Mouse (Mus musculus) CH12.LX (cell line): ENCODE measurements around the gene Olfr544. TPM values are rescaled to one million over a fixed set of nuclear protein-coding genes. Genes with fewer than 3 reads are reported as not detected.

ENCODE experiments used
- DNase-seq: peaks from one replicate; pipeline ENCODE4 v3.0.0-alpha.2; 2013; ENCODE audit errors: extremely low read depth
- H3K27ac ChIP-seq: 2 replicates; pipeline ENCODE4 v1.5.1; 2012; ENCODE audit warnings: low read depth, mild to moderate bottlenecking, control low read depth, moderate library complexity; ENCODE audit not compliant: insufficient read depth
- H3K27me3 ChIP-seq: replicated peaks from 2 replicates; pipeline ENCODE3; 2012; ENCODE audit warnings: inconsistent platforms
- H3K36me3 ChIP-seq, 2 experiments: replicated peaks in 1 of 2; 2 replicates each; pipeline versions ENCODE3 to v1.6.1; 2012; ENCODE audit warnings: inconsistent platforms in 1 of 2, low read length in 1 of 2, mild to moderate bottlenecking in 1 of 2, mixed read lengths in 1 of 2, moderate library complexity in 1 of 2; ENCODE audit not compliant: control insufficient read depth in 1 of 2, insufficient read depth in 1 of 2
- H3K4me1 ChIP-seq, 2 experiments: 2 replicates each; pipeline ENCODE4 v1.6.1; 2012; ENCODE audit warnings: inconsistent platforms in 1 of 2, moderate library complexity in 1 of 2; ENCODE audit not compliant: insufficient read depth in 2 of 2, control insufficient read depth in 1 of 2
- H3K4me2 ChIP-seq: 2 replicates; pipeline ENCODE4 v1.6.1; 2012; ENCODE audit warnings: low read depth, mild to moderate bottlenecking, control low read depth; ENCODE audit not compliant: poor library complexity, insufficient read depth, severe bottlenecking
- H3K4me3 ChIP-seq, 3 experiments: fragments of 150-350 bp in 1 of 3; sonication (generic) in 1 of 3; replicated peaks in 1 of 3; 2 replicates each; pipeline versions ENCODE3 to v1.5.1; 2011 to 2012; ENCODE audit warnings: low read depth in 2 of 3, low read length in 2 of 3, mild to moderate bottlenecking in 2 of 3, moderate library complexity in 2 of 3, control low read depth in 1 of 3, improper control_type of control experiment in 1 of 3, inconsistent platforms in 1 of 3, mixed read lengths in 1 of 3; ENCODE audit not compliant: poor library complexity in 1 of 3
- H3K79me2 ChIP-seq: replicated peaks from 2 replicates; pipeline ENCODE4 v1.6.1; 2012; ENCODE audit warnings: mild to moderate bottlenecking, moderate library complexity; ENCODE audit not compliant: control insufficient read depth, poor library complexity, insufficient read depth, severe bottlenecking; ENCODE audit errors: extremely low read depth
- H3K9ac ChIP-seq: 2 replicates; pipeline ENCODE4 v1.6.1; 2012; ENCODE audit warnings: low read depth, mild to moderate bottlenecking, control low read depth, moderate library complexity; ENCODE audit not compliant: insufficient read depth
- H3K9me3 ChIP-seq: replicated peaks from 2 replicates; pipeline ENCODE3; 2012; ENCODE audit warnings: low read length, inconsistent platforms, mixed read lengths
- BHLHE40 ChIP-seq: IDR thresholded peaks from 2 replicates; pipeline ENCODE4 v1.6.1; 2011; ENCODE audit warnings: mild to moderate bottlenecking, low read depth, low read length, improper control_type of control experiment
- CHD2 ChIP-seq: IDR thresholded peaks from 2 replicates; pipeline ENCODE4 v1.6.1; 2011; ENCODE audit warnings: low read length, improper control_type of control experiment
- E2F4 ChIP-seq: IDR thresholded peaks from 2 replicates; pipeline ENCODE4 v1.6.1; 2011; ENCODE audit warnings: low read depth, low read length, improper control_type of control experiment; ENCODE audit not compliant: insufficient replicate concordance
- ELF1 ChIP-seq: IDR thresholded peaks from 2 replicates; pipeline ENCODE4 v1.6.1; 2014; ENCODE audit warnings: low read depth, mild to moderate bottlenecking, inconsistent platforms, low read length, improper control_type of control experiment
- EP300 ChIP-seq: IDR thresholded peaks from 2 replicates; pipeline ENCODE4 v1.6.1; 2011; ENCODE audit warnings: low read length, improper control_type of control experiment
- ETS1 ChIP-seq: conservative IDR thresholded peaks from 2 replicates; pipeline ENCODE4 v1.6.1; 2012; ENCODE audit warnings: low read depth, mild to moderate bottlenecking, inconsistent platforms, low read length, improper control_type of control experiment, moderate library complexity
- GABPA ChIP-seq: IDR thresholded peaks from 2 replicates; pipeline ENCODE4 v1.6.1; 2012; ENCODE audit warnings: low read depth, low read length, improper control_type of control experiment, inconsistent platforms; ENCODE audit not compliant: insufficient replicate concordance
- HCFC1 ChIP-seq: IDR thresholded peaks from 2 replicates; pipeline ENCODE4 v1.6.1; 2012; ENCODE audit warnings: low read depth, mild to moderate bottlenecking, inconsistent platforms, low read length, improper control_type of control experiment
- IRF4 ChIP-seq: IDR thresholded peaks from 2 replicates; pipeline ENCODE4 v1.6.1; 2014; ENCODE audit warnings: low read depth, mild to moderate bottlenecking, inconsistent platforms, low read length, improper control_type of control experiment
- JUN ChIP-seq: IDR thresholded peaks from 2 replicates; pipeline ENCODE4 v1.6.1; 2011; ENCODE audit warnings: low read depth, mild to moderate bottlenecking, low read length, improper control_type of control experiment, moderate library complexity; ENCODE audit not compliant: insufficient read depth
- JUND ChIP-seq: conservative IDR thresholded peaks from 2 replicates; pipeline ENCODE4 v1.6.1; 2011; ENCODE audit warnings: low read depth, low read length, improper control_type of control experiment
- KAT2A ChIP-seq: IDR thresholded peaks from 2 replicates; pipeline ENCODE4 v1.6.1; 2012; ENCODE audit warnings: low read length, improper control_type of control experiment, inconsistent platforms; ENCODE audit not compliant: insufficient replicate concordance
- MAFK ChIP-seq: IDR thresholded peaks from 2 replicates; pipeline ENCODE4 v1.6.1; 2011; ENCODE audit warnings: low read length, improper control_type of control experiment; ENCODE audit not compliant: insufficient replicate concordance
- MAX ChIP-seq: IDR thresholded peaks from 2 replicates; pipeline ENCODE4 v1.6.1; 2011; ENCODE audit warnings: low read length, improper control_type of control experiment
- MAZ ChIP-seq: IDR thresholded peaks from 2 replicates; pipeline ENCODE4 v1.6.1; 2012; ENCODE audit warnings: low read depth, mild to moderate bottlenecking, inconsistent platforms, low read length, improper control_type of control experiment, moderate library complexity
- MEF2A ChIP-seq: IDR thresholded peaks from 2 replicates; pipeline ENCODE4 v1.6.1; 2014; ENCODE audit warnings: low read depth, mild to moderate bottlenecking, inconsistent platforms, low read length, improper control_type of control experiment, borderline replicate concordance
- MXI1 ChIP-seq: IDR thresholded peaks from 2 replicates; pipeline ENCODE4 v1.6.1; 2011; ENCODE audit warnings: mild to moderate bottlenecking, low read depth, low read length, improper control_type of control experiment
- MYC ChIP-seq: IDR thresholded peaks from 2 replicates; pipeline ENCODE4 v1.6.1; 2011; ENCODE audit warnings: low read depth, mild to moderate bottlenecking, improper control_type of control experiment, low read length
- NELFE ChIP-seq: IDR thresholded peaks from 2 replicates; pipeline ENCODE4 v1.6.1; 2011; ENCODE audit warnings: low read depth, low read length, improper control_type of control experiment
- NRF1 ChIP-seq: IDR thresholded peaks from 2 replicates; pipeline ENCODE4 v1.6.1; 2014; ENCODE audit warnings: low read depth, mild to moderate bottlenecking, inconsistent platforms, low read length, improper control_type of control experiment, moderate library complexity
- PAX5 ChIP-seq: IDR thresholded peaks from 2 replicates; pipeline ENCODE4 v1.6.1; 2012; ENCODE audit warnings: low read length, inconsistent platforms, mixed read lengths
- POLR2A ChIP-seq: IDR thresholded peaks from 2 replicates; pipeline ENCODE4 v1.6.1; 2011; ENCODE audit warnings: low read depth, mild to moderate bottlenecking, improper control_type of control experiment, low read length
- RAD21 ChIP-seq: IDR thresholded peaks from 2 replicates; pipeline ENCODE4 v1.6.1; 2011; ENCODE audit warnings: low read depth, mild to moderate bottlenecking, low read length, improper control_type of control experiment, moderate library complexity
- RCOR1 ChIP-seq: conservative IDR thresholded peaks from 2 replicates; pipeline ENCODE4 v1.6.1; 2012; ENCODE audit warnings: low read depth, mild to moderate bottlenecking, inconsistent platforms, low read length, improper control_type of control experiment
- SIN3A ChIP-seq: IDR thresholded peaks from 2 replicates; pipeline ENCODE4 v1.6.1; 2012; ENCODE audit warnings: low read length, improper control_type of control experiment, inconsistent platforms
- SMC3 ChIP-seq: IDR thresholded peaks from 2 replicates; pipeline ENCODE4 v1.6.1; 2011; ENCODE audit warnings: low read depth, low read length, improper control_type of control experiment
- TBP ChIP-seq: conservative IDR thresholded peaks from 2 replicates; pipeline ENCODE4 v1.6.1; 2011; ENCODE audit warnings: low read depth, low read length, improper control_type of control experiment
- TCF12 ChIP-seq: IDR thresholded peaks from 2 replicates; pipeline ENCODE4 v1.6.1; 2014; ENCODE audit warnings: low read depth, mild to moderate bottlenecking, inconsistent platforms, low read length, improper control_type of control experiment
- UBTF ChIP-seq: IDR thresholded peaks from 2 replicates; pipeline ENCODE4 v1.6.1; 2012; ENCODE audit warnings: low read depth, mild to moderate bottlenecking, inconsistent platforms, low read length, improper control_type of control experiment, moderate library complexity
- ZC3H11A ChIP-seq: IDR thresholded peaks from 2 replicates; pipeline ENCODE4 v1.6.1; 2012; ENCODE audit warnings: low read depth, mild to moderate bottlenecking, inconsistent platforms, low read length, improper control_type of control experiment
- ZKSCAN1 ChIP-seq: IDR thresholded peaks from 2 replicates; pipeline ENCODE4 v1.6.1; 2012; ENCODE audit warnings: low read depth, inconsistent platforms, low read length, improper control_type of control experiment, borderline replicate concordance
- ZMIZ1 ChIP-seq: IDR thresholded peaks from 2 replicates; pipeline ENCODE4 v1.6.1; 2012; ENCODE audit warnings: low read depth, mild to moderate bottlenecking, inconsistent platforms, low read length, improper control_type of control experiment
- ZNF384 ChIP-seq: IDR thresholded peaks from 2 replicates; pipeline ENCODE4 v1.6.1; 2012; ENCODE audit warnings: low read depth, low read length, improper control_type of control experiment, inconsistent platforms
- dilution Hi-C: fragments of 300-500 bp; cut with MboI; formaldehyde crosslinking; loops from 2 replicates; pipeline ENCODE4 v1.14.3; 2020; ENCODE audit warnings: low sequenced_read_pairs; ENCODE audit not compliant: extremely low pct_unique_long_range_greater_than_20kb, extremely low pct_ligation_motif_present
- in situ Hi-C: fragments of 300-500 bp; cut with MboI; formaldehyde crosslinking; loops from 3 replicates; pipeline ENCODE4 v1.14.3; 2019; ENCODE audit warnings: low sequenced_read_pairs, low pct_ligation_motif_present, low pct_unique_long_range_greater_than_20kb, mixed read lengths
- polyA plus RNA-seq: library from polyadenylated mRNA; unstranded; fragments of >175 nt; gene quantifications from 2 replicates; pipeline ENCODE4 v1.2.1, GENCODE M21; 2012; ENCODE audit warnings: low read depth; ENCODE audit not compliant: insufficient read length
- total RNA-seq, 2 experiments: library from RNA; depleted of rRNA; stranded (reverse); fragments of 300-350 nt in 1 of 2; fragments of >200 nt in 1 of 2; gene quantifications; 2 replicates each; pipeline ENCODE4 v1.2.3; 2012 to 2014

The Olfr544 gene
- total and polyA plus RNA-seq, 3 experiments = 0.23 TPM; not detected in 2

DNA sequence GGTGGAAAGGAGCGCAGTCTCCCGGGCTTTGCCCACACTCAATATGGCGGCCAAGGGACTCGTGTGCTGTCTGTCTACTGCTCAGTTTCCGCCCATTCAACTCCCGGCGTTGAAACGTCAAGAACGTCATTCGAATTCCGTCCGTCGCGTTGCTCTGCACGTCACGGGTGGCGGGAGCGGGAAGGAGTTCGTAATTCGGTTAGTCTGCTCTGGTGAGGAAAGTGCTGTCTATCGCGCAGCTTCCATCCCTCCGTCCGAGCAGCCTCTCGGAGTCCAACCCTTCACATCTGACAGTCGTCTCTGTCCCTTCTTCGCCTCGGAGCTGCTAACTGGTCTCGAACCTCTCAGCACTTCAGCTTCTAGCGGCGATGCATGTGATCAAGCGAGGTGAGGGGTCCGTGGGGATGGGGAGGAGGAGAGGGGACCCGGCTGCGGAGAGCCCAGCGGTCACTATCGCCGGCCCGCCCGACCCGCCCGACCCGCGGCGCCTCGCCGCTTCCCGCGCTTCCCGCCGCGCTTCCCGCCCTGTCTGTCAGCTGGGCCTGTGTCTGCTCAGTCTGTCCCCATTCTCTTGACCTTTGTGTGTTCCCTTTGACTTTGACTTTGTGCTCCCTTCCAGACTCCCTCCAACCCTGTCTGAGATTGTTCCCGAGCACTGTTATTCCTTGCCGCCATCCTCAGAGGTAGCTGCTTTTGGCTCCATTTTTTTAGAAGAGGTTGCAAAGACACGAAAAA, 46.3 kb downstream of the Olfr544 start, which contains the start of gene Rrm1:
TSS of gene Rrm1 (plus strand) at position 39 of the 735 bp plus-strand sequence.
- TF ChIP-seq BHLHE40 = peak; percentile 36; the same call in 1 of the 2 replicates
- peak; percentile 95 for TF ChIP-seq GABPA
- TF ChIP-seq HCFC1 = peak; percentile 95
- TF ChIP-seq TCF12 = peak; percentile 85
- 0 out of 2 replicates have a peak, but pooled peaks have one; percentile 58 for TF ChIP-seq CHD2
- TF ChIP-seq MYC = peak; percentile 95
- TF ChIP-seq ZC3H11A = no peak
- peak; percentile 99 for TF ChIP-seq E2F4
- no peak for TF ChIP-seq EP300
- no peak for TF ChIP-seq MAFK
- TF ChIP-seq PAX5 = no peak
- TF ChIP-seq NRF1 = peak; percentile 88
- TF ChIP-seq IRF4 = peak; percentile 85
- TF ChIP-seq MAZ = no peak
- peak; percentile 89 for TF ChIP-seq POLR2A
- TF ChIP-seq ZKSCAN1 = no peak
- peak; percentile 86; the same call in 1 of the 2 replicates for TF ChIP-seq NELFE
- peak; percentile 92 for TF ChIP-seq RCOR1
- no peak for TF ChIP-seq SMC3
- TF ChIP-seq KAT2A = peak; percentile 95
- peak; percentile 97 for TF ChIP-seq SIN3A
- TF ChIP-seq ZMIZ1 = peak; percentile 53; the same call in 1 of the 2 replicates
- no peak for TF ChIP-seq UBTF
- peak; percentile 97 for TF ChIP-seq ELF1
- peak; percentile 72 for TF ChIP-seq TBP
- TF ChIP-seq ZNF384 = no peak
- TF ChIP-seq MAX = peak; percentile 82; the same call in 1 of the 2 replicates
- TF ChIP-seq MEF2A = peak; percentile 54; the same call in 1 of the 2 replicates
- TF ChIP-seq RAD21 = no peak
- no peak for TF ChIP-seq JUN
- TF ChIP-seq JUND = no peak
- TF ChIP-seq MXI1 = peak; percentile 82
- TF ChIP-seq ETS1 = peak; percentile 42; the same call in 1 of the 2 replicates
- Histone ChIP-seq H3K36me3 (peaks cover 20 to 29% of the 10 kb centered on the region in 2 experiments), H3K27me3 (no peaks in the 10 kb centered on the region), H3K9me3 (no peaks in the 10 kb centered on the region), H3K4me1 (peaks cover 5 to 28% of the 10 kb centered on the region in 2 experiments), H3K4me2 (peak within 1 kb of the TSS; percentile 37), H3K4me3 (peak within 1 kb of the TSS; percentile 91 to 100 (median 97)), H3K79me2 (peaks cover 37% of the 10 kb centered on the region), H3K27ac (peak within 1 kb of the TSS; percentile 78), H3K9ac (peak within 1 kb of the TSS; percentile 88)
- in situ Hi-C loops (no loop called here), dilution Hi-C loops (no loop called here)
- DNase-seq = peak; percentile 99
